Mouse (Mus musculus) layer of hippocampus, adult 9-11 months (tissue): ENCODE results near the gene Traf1.

Experiments
- DNase-seq: peaks from one replicate; pipeline ENCODE4 v3.0.0; 2022

Gene Traf1

DNA sequence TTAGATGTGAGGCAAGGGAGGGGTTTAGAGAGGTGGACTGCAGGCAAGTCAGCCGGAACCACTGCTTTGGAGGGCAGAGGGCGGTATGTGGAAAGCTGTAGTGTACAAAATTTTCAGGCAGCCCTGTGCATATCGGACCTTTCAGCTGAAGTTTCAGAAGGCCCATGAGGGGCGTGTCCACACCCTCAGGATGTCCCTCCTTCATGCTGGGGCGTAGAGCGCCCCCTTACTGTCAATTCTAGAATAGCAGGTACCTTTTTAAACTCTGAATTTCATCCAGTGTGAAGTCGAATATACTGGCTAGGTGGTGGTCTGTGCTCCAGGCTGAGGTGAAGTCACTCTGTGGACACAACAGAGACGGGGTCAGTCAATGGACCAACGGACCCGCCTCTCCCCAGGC lies 63.8 kb downstream of the Traf1 start:
- DNase-seq, result no peak

DNA sequence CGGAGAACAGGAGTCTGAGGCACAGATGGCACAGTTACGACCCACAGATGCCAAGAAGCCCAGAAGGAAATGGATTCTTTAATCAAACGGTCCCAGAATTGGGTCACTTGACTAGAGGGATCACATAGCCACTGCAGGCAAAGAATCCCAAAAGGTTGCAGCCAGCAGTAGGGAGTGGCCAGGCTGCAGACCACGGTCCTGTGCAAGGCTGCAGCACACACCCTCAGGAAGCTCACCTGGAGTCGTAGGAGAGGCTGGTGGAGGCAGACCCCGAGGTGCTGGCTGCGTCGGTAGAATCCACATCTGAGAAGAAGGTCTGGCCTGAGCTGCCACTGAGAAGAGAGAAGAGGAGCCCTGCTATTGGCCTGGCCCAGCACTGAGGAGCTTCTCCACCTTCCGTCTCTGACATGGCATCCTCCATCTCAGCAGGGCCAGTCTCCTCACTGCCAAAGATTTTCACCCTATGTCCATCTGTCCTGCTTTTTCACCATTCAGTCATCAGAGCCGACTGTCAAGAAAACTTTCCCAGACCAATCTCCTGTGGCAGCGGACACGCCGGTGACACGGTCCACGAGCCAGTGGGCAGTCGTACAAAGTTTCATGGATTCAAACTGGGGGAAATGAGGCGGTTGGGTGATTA lies 64.6 kb downstream of the Traf1 start:
- DNase-seq, result no peak

DNA sequence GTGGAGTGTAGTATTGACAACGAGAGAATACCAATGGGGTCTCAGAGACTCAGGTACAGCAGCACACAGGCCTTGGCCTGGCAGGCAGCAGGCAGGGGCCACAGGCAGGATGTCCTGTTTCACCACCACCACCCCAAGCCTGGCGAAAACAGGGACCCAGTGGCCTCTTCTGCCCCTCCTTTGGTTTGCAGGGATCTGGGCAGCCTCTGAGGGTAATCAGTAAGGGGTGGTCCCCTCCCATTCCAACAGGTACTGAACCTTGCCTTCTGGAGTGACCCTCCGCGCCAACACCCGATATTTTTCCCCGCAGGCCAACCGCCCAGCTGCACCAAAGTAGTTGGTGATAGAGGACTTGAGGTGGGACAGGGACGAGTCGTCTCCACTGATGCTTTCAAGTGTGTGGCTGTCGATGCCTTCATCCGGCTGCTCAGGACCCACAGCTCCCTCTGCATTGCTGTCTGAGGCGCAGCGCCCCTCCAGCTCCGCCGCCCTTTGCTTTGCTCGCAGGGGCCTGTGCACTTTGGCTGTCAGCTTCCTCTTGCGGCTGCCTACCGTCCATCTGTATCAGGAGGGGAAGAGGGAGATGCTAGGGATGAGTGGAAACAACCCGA lies 66.0 kb downstream of the Traf1 start:
- no peak for DNase-seq

DNA sequence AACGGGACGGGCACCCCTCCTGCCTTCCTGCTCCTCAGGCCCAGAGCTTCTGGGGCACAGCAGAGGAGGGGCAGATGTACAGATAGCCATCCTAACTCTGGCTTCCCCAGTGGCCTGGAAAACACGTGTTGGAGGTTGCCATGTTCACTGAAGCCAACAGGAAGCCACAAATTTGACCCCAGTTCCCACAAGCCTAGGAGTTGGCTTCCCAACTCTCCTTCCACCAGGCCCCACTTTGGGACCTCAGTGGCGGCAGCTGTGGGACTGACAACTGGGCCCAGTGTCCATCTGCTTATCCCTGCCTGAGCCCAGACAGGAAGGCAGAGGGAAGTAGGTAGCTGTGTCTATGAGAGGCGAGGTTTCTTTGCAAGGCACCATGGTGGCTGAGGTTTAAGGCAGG lies 67.6 kb downstream of the Traf1 start:
- DNase-seq, result no peak
